Mouse (Mus musculus): ENCODE results near the gene C8a. TPM values are rescaled to one million over a fixed set of nuclear protein-coding genes. Genes with fewer than 3 reads are reported as not detected.

Gene C8a
- polyA plus RNA-seq, 1 experiment from 2014 or later = not detected

GRCm38 (mm10) chr4:104835096-104835495 lies 41.1 kb downstream of the C8a start:
- ATAC-seq (ENCODE audit: low FRiP score, low read depth) = no peak
- no peak overlapping the region for H3K4me2 ChIP-seq (replicated peaks)
- H3K36me3 ChIP-seq = no peaks in the 10 kb centered on the region
- H3K4me3 ChIP-seq = no peak overlapping the region
- H3K27me3 ChIP-seq = no peaks in the 10 kb centered on the region; the same call in 1 of the 2 replicates
- H3K27ac ChIP-seq = no peak overlapping the region
- H3K9ac ChIP-seq = no peak overlapping the region
- no peaks in the 10 kb centered on the region for H3K9me3 ChIP-seq
- no peaks in the 10 kb centered on the region for H3K4me1 ChIP-seq
- WGBS = 63% methylated on average over 5 of the region's 5 CpGs

GRCm38 (mm10) chr4:104828939-104829338 lies 47.3 kb downstream of the C8a start:
- Histone ChIP-seq H3K9ac (no peak overlapping the region), H3K36me3 (no peaks in the 10 kb centered on the region), H3K27me3 (no peaks in the 10 kb centered on the region), H3K9me3 (no peaks in the 10 kb centered on the region), H3K4me3 (no peak overlapping the region), H3K27ac (no peak overlapping the region), H3K4me2 (replicated peaks) (no peak overlapping the region), H3K4me1 (no peaks in the 10 kb centered on the region)
- no peak for ATAC-seq (ENCODE audit: low FRiP score, low read depth)
- 68% methylated on average over 5 of the region's 5 CpGs for WGBS

- no peak overlapping the region for H3K4me2 ChIP-seq (replicated peaks)
- no peak overlapping the region for H3K27ac ChIP-seq
- H3K36me3 ChIP-seq = no peaks in the 10 kb centered on the region
- no peak overlapping the region for H3K4me3 ChIP-seq
- H3K9ac ChIP-seq = no peak overlapping the region
- no peak for ATAC-seq (ENCODE audit: low FRiP score, low read depth)
- H3K9me3 ChIP-seq = no peaks in the 10 kb centered on the region
- no peaks in the 10 kb centered on the region for H3K4me1 ChIP-seq
- no peaks in the 10 kb centered on the region for H3K27me3 ChIP-seq
- 72% methylated on average over 7 of the region's 7 CpGs for WGBS
These were observed 51.7 kb downstream of the C8a start for GRCm38 (mm10) chr4:104824381-104825077.

- Histone ChIP-seq H3K36me3 (no peaks in the 10 kb centered on the region), H3K27ac (no peak overlapping the region), H3K4me1 (no peaks in the 10 kb centered on the region), H3K27me3 (no peaks in the 10 kb centered on the region), H3K4me2 (replicated peaks) (no peak overlapping the region), H3K4me3 (no peak overlapping the region), H3K9me3 (no peaks in the 10 kb centered on the region), H3K9ac (no peak overlapping the region)
- WGBS = 79% methylated on average over 4 of the region's 4 CpGs
- ATAC-seq (ENCODE audit: low FRiP score, low read depth) = no peak
These were observed 52.5 kb downstream of the C8a start for GRCm38 (mm10) chr4:104823597-104824101.

- Histone ChIP-seq H3K9me3 (no peaks in the 10 kb centered on the region; the same call in 1 of the 2 replicates), H3K4me3 (no peak overlapping the region), H3K4me2 (replicated peaks) (no peak overlapping the region), H3K27me3 (no peaks in the 10 kb centered on the region), H3K9ac (no peak overlapping the region), H3K4me1 (no peaks in the 10 kb centered on the region), H3K36me3 (no peaks in the 10 kb centered on the region), H3K27ac (no peak overlapping the region)
- no peak for ATAC-seq (ENCODE audit: low FRiP score, low read depth)
- WGBS = 67% methylated on average over 4 of the region's 4 CpGs
These were observed 56.3 kb downstream of the C8a start for GRCm38 (mm10) chr4:104819891-104820290.

GRCm38 (mm10) chr4:104818986-104819385 lies 57.2 kb downstream of the C8a start:
- Histone ChIP-seq H3K27me3 (no peaks in the 10 kb centered on the region), H3K4me1 (no peaks in the 10 kb centered on the region), H3K9me3 (no peaks in the 10 kb centered on the region; the same call in 1 of the 2 replicates), H3K9ac (no peak overlapping the region), H3K36me3 (no peaks in the 10 kb centered on the region), H3K4me2 (replicated peaks) (no peak overlapping the region), H3K27ac (no peak overlapping the region), H3K4me3 (no peak overlapping the region)
- WGBS = 59% methylated on average over 4 of the region's 4 CpGs
- no peak for ATAC-seq (ENCODE audit: low FRiP score, low read depth)

- Histone ChIP-seq H3K4me3 (no peak overlapping the region), H3K27me3 (no peaks in the 10 kb centered on the region), H3K27ac (no peak overlapping the region), H3K4me2 (replicated peaks) (no peak overlapping the region), H3K9me3 (no peaks in the 10 kb centered on the region; the same call in 1 of the 2 replicates), H3K9ac (no peak overlapping the region), H3K36me3 (no peaks in the 10 kb centered on the region), H3K4me1 (no peaks in the 10 kb centered on the region)
- 30% methylated on average over 2 of the region's 2 CpGs for WGBS
- no peak for ATAC-seq (ENCODE audit: low FRiP score, low read depth)
These were observed 58.7 kb downstream of the C8a start for GRCm38 (mm10) chr4:104817509-104817908.

GRCm38 (mm10) chr4:104816519-104817232 lies 59.5 kb downstream of the C8a start:
- H3K9me3 ChIP-seq = no peaks in the 10 kb centered on the region; the same call in 1 of the 2 replicates
- no peaks in the 10 kb centered on the region for H3K27me3 ChIP-seq
- no peak overlapping the region for H3K4me2 ChIP-seq (replicated peaks)
- no peak overlapping the region for H3K9ac ChIP-seq
- H3K27ac ChIP-seq = no peak overlapping the region
- no peak for ATAC-seq (ENCODE audit: low FRiP score, low read depth)
- H3K4me3 ChIP-seq = no peak overlapping the region
- H3K4me1 ChIP-seq = no peaks in the 10 kb centered on the region
- H3K36me3 ChIP-seq = no peaks in the 10 kb centered on the region
- WGBS = 84% methylated on average over 4 of the region's 4 CpGs

GRCm38 (mm10) chr4:104813617-104814016 lies 62.6 kb downstream of the C8a start:
- WGBS = 78% methylated on average over 2 of the region's 2 CpGs
- no peaks in the 10 kb centered on the region for H3K27me3 ChIP-seq
- H3K4me2 ChIP-seq (replicated peaks) = no peak overlapping the region
- no peak overlapping the region for H3K27ac ChIP-seq
- no peak overlapping the region for H3K9ac ChIP-seq
- ATAC-seq (ENCODE audit: low FRiP score, low read depth) = no peak
- H3K9me3 ChIP-seq = no peaks in the 10 kb centered on the region; the same call in 1 of the 2 replicates
- H3K4me1 ChIP-seq = no peaks in the 10 kb centered on the region
- H3K4me3 ChIP-seq = no peak overlapping the region
- no peaks in the 10 kb centered on the region for H3K36me3 ChIP-seq

- no peak overlapping the region for H3K4me3 ChIP-seq
- no peak overlapping the region for H3K9ac ChIP-seq
- 71% methylated on average over 10 of the region's 10 CpGs for WGBS
- no peaks in the 10 kb centered on the region for H3K4me1 ChIP-seq
- no peaks in the 10 kb centered on the region for H3K27me3 ChIP-seq
- no peak for ATAC-seq (ENCODE audit: low FRiP score, low read depth)
- H3K27ac ChIP-seq = no peak overlapping the region
- H3K36me3 ChIP-seq = no peaks in the 10 kb centered on the region
- H3K9me3 ChIP-seq = no peaks in the 10 kb centered on the region
- no peak overlapping the region for H3K4me2 ChIP-seq (replicated peaks)
These were observed 65.4 kb downstream of the C8a start for GRCm38 (mm10) chr4:104810710-104811286.

- Histone ChIP-seq H3K36me3 (no peaks in the 10 kb centered on the region), H3K4me3 (no peak overlapping the region), H3K4me1 (no peaks in the 10 kb centered on the region), H3K27me3 (no peaks in the 10 kb centered on the region), H3K9me3 (no peaks in the 10 kb centered on the region), H3K4me2 (replicated peaks) (no peak overlapping the region), H3K27ac (no peak overlapping the region), H3K9ac (no peak overlapping the region)
- ATAC-seq (ENCODE audit: low FRiP score, low read depth) = no peak
- WGBS = 85% methylated on average over 19 of the region's 19 CpGs
These were observed 70.6 kb downstream of the C8a start for GRCm38 (mm10) chr4:104805414-104806257.

All from limb, embryonic 13.5 days (tissue).